Mouse (Mus musculus) bone marrow macrophage, adult 2 months (primary cell): Measurements from ENCODE around the gene Eed.

Source experiments
- CTCF ChIP-seq: IDR thresholded peaks from 2 replicates; pipeline ENCODE4 v1.5.1; 2012; ENCODE audit warnings: low read depth, mild to moderate bottlenecking, low read length, moderate library complexity
- POLR2A ChIP-seq: IDR thresholded peaks from 2 replicates; pipeline ENCODE4 v1.6.1; 2012; ENCODE audit warnings: mild to moderate bottlenecking, low read depth, low read length, borderline replicate concordance

- TF ChIP-seq POLR2A (no peak), CTCF (no peak)
These were observed 38.8 kb upstream of the Eed start for GRCm38 (mm10) chr7:90019570-90019969.
